Mouse (Mus musculus) intestine, embryonic 15.5 days (tissue): ENCODE data around the gene S100b. TPM values are rescaled to one million over a fixed set of nuclear protein-coding genes. Genes with fewer than 3 reads are reported as not detected.

ENCODE experiments used
- microRNA counts: library from miRNA; unstranded; fragments of <30 nt; microRNA quantifications from one replicate; lab custom pipeline; 2016
- polyA plus RNA-seq: library from polyadenylated mRNA; unstranded; fragments of >200 nt; fragmentation: Nextera tagmentation; extraction: Ambion mirVana; gene quantifications from 2 replicates; pipeline ENCODE4 v1.2.1, GENCODE M21; 2015

Gene S100b
- polyA plus RNA-seq, 1 experiment from 2014 or later, result 2.2 TPM

MicroRNA genes within 50 kb of the gene (microRNA counts, 519-probe panel; counts per million panel counts)
- microRNA mmu-miR-678 (lab: Ali Mortazavi, UCI), result 97.1 counts per million, percentile 29 among the panel's probes with 10 or more counts

Other genes starting within 250 kb of the S100b start
- 18.6 and 18.9 TPM in 2 replicates for gene Zfp280b, start 221.2 kb upstream of the S100b start, polyA plus RNA-seq
- gene Slc5a4b, start 142.9 kb upstream of the S100b start, polyA plus RNA-seq, result 0.36 and 0.52 TPM in 2 replicates
- gene Slc5a4a, start 106.4 kb upstream of the S100b start, polyA plus RNA-seq, result 0.23 TPM in 1 of 2 replicates, not detected in the other
- 42.6 and 43.7 TPM in 2 replicates for gene Prmt2, start 16.0 kb upstream of the S100b start, polyA plus RNA-seq
- 9.0 and 10.2 TPM in 2 replicates for gene Dip2a, start 91.4 kb downstream of the S100b start, polyA plus RNA-seq
- 2.0 TPM in 1 of 2 replicates, not detected in the other for gene AC141477.1, start 186.6 kb downstream of the S100b start, polyA plus RNA-seq
- 11.2 and 11.7 TPM in 2 replicates for gene Pcnt, start 188.9 kb downstream of the S100b start, polyA plus RNA-seq
- not detected in 2 replicates for gene 2610028H24Rik, start 195.2 kb downstream of the S100b start, polyA plus RNA-seq
- gene Mcm3ap, start 215.1 kb downstream of the S100b start, polyA plus RNA-seq, result 37.3 and 42.1 TPM in 2 replicates
- gene Ybey, start 215.3 kb downstream of the S100b start, polyA plus RNA-seq, result 5.3 and 5.5 TPM in 2 replicates